Mouse (Mus musculus) MEL (cell line): ENCODE results near the gene Kl. TPM values are rescaled to one million over a fixed set of nuclear protein-coding genes. Genes with fewer than 3 reads are reported as not detected.

ENCODE experiments used
- DNase-seq: peaks from one replicate; pipeline ENCODE4 v3.0.0; 2011; ENCODE audit warnings: low read depth, low spot score
- H3K27ac ChIP-seq: 2 replicates; pipeline ENCODE4 v1.5.1; 2012; ENCODE audit warnings: low read depth, mild to moderate bottlenecking, control low read depth, low read length, moderate library complexity; ENCODE audit not compliant: control insufficient read depth
- H3K27me3 ChIP-seq, 2 experiments: fragments of 150-350 bp in 1 of 2; sonication (generic) in 1 of 2; 2 replicates each; pipeline ENCODE4 v1.6.1; 2012; ENCODE audit warnings: low read length in 2 of 2, mild to moderate bottlenecking in 2 of 2, improper control_type of control experiment in 1 of 2, moderate library complexity in 1 of 2; ENCODE audit not compliant: insufficient read depth in 2 of 2, control insufficient read depth in 1 of 2
- H3K36me3 ChIP-seq, 2 experiments: 2 replicates each; pipeline ENCODE4 v1.6.1; 2012 to 2014; ENCODE audit warnings: low read length in 2 of 2, improper control_type of control experiment in 1 of 2, inconsistent platforms in 1 of 2, mild to moderate bottlenecking in 1 of 2; ENCODE audit not compliant: insufficient read depth in 2 of 2, control insufficient read depth in 1 of 2
- H3K4me1 ChIP-seq, 2 experiments: fragments of 150-350 bp in 1 of 2; sonication (generic) in 1 of 2; 2 replicates each; pipeline ENCODE4 v1.6.1; 2012; ENCODE audit warnings: low read length in 2 of 2, improper control_type of control experiment in 1 of 2, mild to moderate bottlenecking in 1 of 2; ENCODE audit not compliant: insufficient read depth in 2 of 2, control insufficient read depth in 1 of 2
- H3K4me3 ChIP-seq, 2 experiments: fragments of 150-350 bp in 1 of 2; sonication (generic) in 1 of 2; 2 replicates each; pipeline ENCODE4 v1.5.1; 2012; ENCODE audit warnings: low read depth in 2 of 2, low read length in 2 of 2, mild to moderate bottlenecking in 2 of 2, moderate library complexity in 2 of 2, control low read depth in 1 of 2, improper control_type of control experiment in 1 of 2; ENCODE audit not compliant: control insufficient read depth in 1 of 2, insufficient read depth in 1 of 2
- H3K79me2 ChIP-seq: 2 replicates; pipeline ENCODE4 v1.6.1; 2012; ENCODE audit warnings: mild to moderate bottlenecking, low read length, moderate library complexity; ENCODE audit not compliant: control insufficient read depth, poor library complexity, insufficient read depth
- H3K9ac ChIP-seq: 2 replicates; pipeline ENCODE4 v1.6.1; 2012; ENCODE audit warnings: low read depth, mild to moderate bottlenecking, control low read depth, low read length, moderate library complexity; ENCODE audit not compliant: control insufficient read depth, poor library complexity, severe bottlenecking
- H3K9me3 ChIP-seq: fragments of 150-350 bp; sonication (generic); replicated peaks from 2 replicates; pipeline ENCODE4 v1.6.1; 2012; ENCODE audit warnings: mild to moderate bottlenecking, low read length, improper control_type of control experiment, moderate library complexity; ENCODE audit not compliant: insufficient read depth
- CTCF ChIP-seq, 3 experiments: IDR thresholded peaks in 2 of 3; conservative IDR thresholded peaks in 1 of 3; 2 replicates each; pipeline ENCODE4 v1.5.1; 2011 to 2012; ENCODE audit warnings: low read length in 3 of 3, low read depth in 2 of 3, mild to moderate bottlenecking in 2 of 3, improper control_type of control experiment in 1 of 3, inconsistent platforms in 1 of 3, mixed read lengths in 1 of 3, moderate library complexity in 1 of 3; ENCODE audit not compliant: control insufficient read depth in 1 of 3, insufficient read depth in 1 of 3, poor library complexity in 1 of 3, severe bottlenecking in 1 of 3
- E2F4 ChIP-seq: IDR thresholded peaks from 2 replicates; pipeline ENCODE4 v1.6.1; 2011; ENCODE audit warnings: low read depth, low read length, improper control_type of control experiment, borderline replicate concordance
- ELF1 ChIP-seq: IDR thresholded peaks from 2 replicates; pipeline ENCODE4 v1.6.1; 2014; ENCODE audit warnings: low read depth, mild to moderate bottlenecking, inconsistent platforms, low read length, improper control_type of control experiment, moderate library complexity
- EP300 ChIP-seq, 2 experiments: IDR thresholded peaks; 2 replicates each; pipeline ENCODE4 v1.6.1; 2011; ENCODE audit warnings: improper control_type of control experiment in 2 of 2, low read length in 2 of 2, low read depth in 1 of 2, mild to moderate bottlenecking in 1 of 2
- GABPA ChIP-seq: IDR thresholded peaks from 2 replicates; pipeline ENCODE4 v1.6.1; 2012; ENCODE audit warnings: low read depth, mild to moderate bottlenecking, inconsistent platforms, low read length, improper control_type of control experiment, moderate library complexity
- GATA1 ChIP-seq: IDR thresholded peaks from 2 replicates; pipeline ENCODE4 v1.6.1; 2011; ENCODE audit warnings: low read depth, low read length, improper control_type of control experiment
- HCFC1 ChIP-seq: IDR thresholded peaks from 2 replicates; pipeline ENCODE4 v1.6.1; 2012; ENCODE audit warnings: low read depth, mild to moderate bottlenecking, inconsistent platforms, low read length, improper control_type of control experiment, moderate library complexity
- MAFK ChIP-seq: IDR thresholded peaks from 2 replicates; pipeline ENCODE4 v1.6.1; 2011; ENCODE audit warnings: low read depth, mild to moderate bottlenecking, low read length, improper control_type of control experiment, borderline replicate concordance
- MAX ChIP-seq: IDR thresholded peaks from 2 replicates; pipeline ENCODE4 v1.6.1; 2011; ENCODE audit warnings: low read length, improper control_type of control experiment
- MAZ ChIP-seq: IDR thresholded peaks from 2 replicates; pipeline ENCODE4 v1.6.1; 2012; ENCODE audit warnings: low read depth, mild to moderate bottlenecking, inconsistent platforms, low read length, improper control_type of control experiment
- MEF2A ChIP-seq: IDR thresholded peaks from 2 replicates; pipeline ENCODE4 v1.6.1; 2014; ENCODE audit warnings: low read depth, mild to moderate bottlenecking, inconsistent platforms, low read length, improper control_type of control experiment; ENCODE audit not compliant: poor library complexity, insufficient replicate concordance, severe bottlenecking; ENCODE audit errors: extremely low read depth
- MYC ChIP-seq: IDR thresholded peaks from 2 replicates; pipeline ENCODE4 v1.6.1; 2011; ENCODE audit warnings: low read depth, mild to moderate bottlenecking, low read length, improper control_type of control experiment, moderate library complexity
- NELFE ChIP-seq: IDR thresholded peaks from 2 replicates; pipeline ENCODE4 v1.6.1; 2011; ENCODE audit warnings: low read depth, low read length, improper control_type of control experiment
- POLR2A ChIP-seq, 2 experiments: IDR thresholded peaks; 2 replicates each; pipeline ENCODE4 v1.6.1; 2011 to 2012; ENCODE audit warnings: low read length in 2 of 2, mild to moderate bottlenecking in 2 of 2, control low read depth in 1 of 2, improper control_type of control experiment in 1 of 2, low read depth in 1 of 2, moderate library complexity in 1 of 2; ENCODE audit not compliant: control insufficient read depth in 1 of 2, insufficient read depth in 1 of 2, poor library complexity in 1 of 2
- POLR2AphosphoS2 ChIP-seq: IDR thresholded peaks from 2 replicates; pipeline ENCODE4 v1.6.1; 2011; ENCODE audit warnings: low read length, improper control_type of control experiment
- POLR2AphosphoS5 ChIP-seq: IDR thresholded peaks from 2 replicates; pipeline ENCODE4 v1.6.1; 2012; ENCODE audit warnings: low read depth, borderline replicate concordance, mild to moderate bottlenecking, inconsistent platforms, low read length, moderate library complexity, mixed read lengths
- RAD21 ChIP-seq: IDR thresholded peaks from 2 replicates; pipeline ENCODE4 v1.6.1; 2011; ENCODE audit warnings: mild to moderate bottlenecking, low read depth, low read length, improper control_type of control experiment
- SIN3A ChIP-seq: IDR thresholded peaks from 2 replicates; pipeline ENCODE4 v1.6.1; 2012; ENCODE audit warnings: low read length, improper control_type of control experiment, inconsistent platforms
- SMC3 ChIP-seq: IDR thresholded peaks from 2 replicates; pipeline ENCODE4 v1.6.1; 2011; ENCODE audit warnings: low read depth, low read length, improper control_type of control experiment
- USF1 ChIP-seq: IDR thresholded peaks from 2 replicates; pipeline ENCODE4 v1.6.1; 2014; ENCODE audit warnings: low read depth, mild to moderate bottlenecking, inconsistent platforms, low read length, improper control_type of control experiment, moderate library complexity
- USF2 ChIP-seq, 2 experiments: IDR thresholded peaks; 2 replicates each; pipeline ENCODE4 v1.6.1; 2011 to 2012; ENCODE audit warnings: improper control_type of control experiment in 2 of 2, low read length in 2 of 2, borderline replicate concordance in 1 of 2, inconsistent platforms in 1 of 2, low read depth in 1 of 2, mild to moderate bottlenecking in 1 of 2; ENCODE audit not compliant: insufficient read depth in 1 of 2
- ZC3H11A ChIP-seq: IDR thresholded peaks from 2 replicates; pipeline ENCODE4 v1.6.1; 2012; ENCODE audit warnings: low read depth, mild to moderate bottlenecking, inconsistent platforms, low read length, improper control_type of control experiment
- ZKSCAN1 ChIP-seq: IDR thresholded peaks from 2 replicates; pipeline ENCODE4 v1.6.1; 2012; ENCODE audit warnings: low read depth, mild to moderate bottlenecking, inconsistent platforms, low read length, improper control_type of control experiment, moderate library complexity
- ZMIZ1 ChIP-seq: IDR thresholded peaks from 2 replicates; pipeline ENCODE4 v1.6.1; 2012; ENCODE audit warnings: low read depth, mild to moderate bottlenecking, inconsistent platforms, low read length, improper control_type of control experiment, moderate library complexity
- ZNF384 ChIP-seq: IDR thresholded peaks from 2 replicates; pipeline ENCODE4 v1.6.1; 2012; ENCODE audit warnings: low read depth, mild to moderate bottlenecking, inconsistent platforms, low read length, improper control_type of control experiment
- polyA plus RNA-seq, 2 experiments: library from polyadenylated mRNA; stranded (reverse) in 1 of 2; unstranded in 1 of 2; fragments of >175 nt in 1 of 2; fragments of >200 nt in 1 of 2; gene quantifications; 2 replicates each; pipeline versions ENCODE4 v1.2.1 to v1.2.4; 2012; ENCODE audit warnings: low replicate concordance in 2 of 2, low read depth in 1 of 2; ENCODE audit not compliant: insufficient read length in 2 of 2, insufficient read depth in 1 of 2, missing spikeins in 1 of 2
- total RNA-seq: library from RNA; depleted of rRNA; stranded (reverse); fragments of 300-350 nt; gene quantifications from 2 replicates; pipeline ENCODE4 v1.2.3, GENCODE M21; 2012

Kl gene
- total and polyA plus RNA-seq, 3 experiments, result not detected

DNA sequence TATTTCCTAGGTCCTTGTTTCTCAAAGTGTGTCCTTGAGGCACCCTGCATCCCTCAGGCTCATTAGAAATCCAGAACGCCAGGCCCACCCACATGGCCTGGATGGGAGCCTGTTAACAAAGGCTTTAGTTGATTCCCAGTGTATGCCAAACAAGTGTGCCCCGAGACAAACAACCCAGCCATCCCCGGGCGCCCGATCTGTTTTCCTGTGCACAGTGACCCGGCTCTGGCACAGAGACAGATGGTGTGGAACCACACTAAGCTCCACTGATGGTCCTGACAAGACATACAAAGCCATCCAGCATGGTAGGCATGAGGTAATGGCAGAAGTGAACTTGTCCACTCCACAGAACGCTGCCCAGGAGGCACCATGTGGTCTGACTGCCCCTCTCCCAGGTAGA is 85.5 kb downstream of the Kl start:
- Histone ChIP-seq H3K4me1 (no peaks in the 10 kb centered on the region), H3K36me3 (no peaks in the 10 kb centered on the region), H3K27me3 (no peaks in the 10 kb centered on the region), H3K9ac (no peak overlapping the region), H3K9me3 (no peaks in the 10 kb centered on the region), H3K79me2 (no peaks in the 10 kb centered on the region), H3K27ac (no peak overlapping the region), H3K4me3 (no peak overlapping the region)
- TF ChIP-seq SMC3 (no peak), GABPA (no peak), CTCF (IDR thresholded peaks at IDR 0.05 in 2 of 3, conservative IDR thresholded peaks at IDR 0.05 in 1 of 3; ENCODE audit: control insufficient read depth in 1 of 3, insufficient read depth in 1 of 3, low read depth in 2 of 3, low read length in 3 of 3, poor library complexity in 1 of 3, severe bottlenecking in 1 of 3) (no peak), SIN3A (no peak), ZNF384 (no peak), ELF1 (no peak), MAFK (no peak), MAZ (no peak), USF1 (no peak), USF2 (IDR thresholded peaks at IDR 0.05; ENCODE audit: borderline replicate concordance in 1 of 2, insufficient read depth in 1 of 2, low read depth in 1 of 2, low read length in 2 of 2) (no peak), MYC (no peak), POLR2AphosphoS2 (no peak), ZC3H11A (no peak), POLR2A (IDR thresholded peaks at IDR 0.05; ENCODE audit: control insufficient read depth in 1 of 2, insufficient read depth in 1 of 2, low read depth in 1 of 2, low read length in 2 of 2, poor library complexity in 1 of 2) (no peak), POLR2AphosphoS5 (no peak)
- no peak for DNase-seq

DNA sequence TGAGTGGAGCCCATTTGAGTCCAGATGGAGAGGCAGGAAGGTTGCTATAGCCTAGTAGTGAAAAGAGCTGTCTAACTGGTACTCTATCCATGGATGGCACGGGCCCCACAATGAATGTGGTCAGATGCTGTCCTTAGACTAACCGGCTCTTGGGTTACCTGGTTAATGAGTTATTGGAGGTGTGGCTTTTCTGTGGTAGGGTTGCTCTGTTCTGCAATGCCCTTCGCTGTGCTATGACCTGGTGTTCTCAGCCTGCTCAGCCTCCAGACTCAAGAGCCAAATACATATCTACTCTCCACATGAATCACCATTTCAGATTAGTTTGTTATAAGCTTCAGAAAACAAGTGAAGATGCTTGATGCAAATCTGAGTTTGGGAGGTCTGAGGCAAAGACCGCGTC is 90.5 kb downstream of the Kl start:
- H3K27me3 ChIP-seq, result no peaks in the 10 kb centered on the region
- TF ChIP-seq NELFE (no peak), MAZ (no peak), MAX (no peak), E2F4 (no peak), EP300 (IDR thresholded peaks at IDR 0.05; ENCODE audit: low read depth in 1 of 2, low read length in 2 of 2) (no peak), HCFC1 (no peak), GATA1 (no peak), MEF2A (no peak), ZKSCAN1 (no peak), SMC3 (no peak), RAD21 (no peak), ZMIZ1 (no peak), MYC (no peak)
- no peaks in the 10 kb centered on the region for H3K79me2 ChIP-seq
- no peaks in the 10 kb centered on the region for H3K9me3 ChIP-seq
- DNase-seq, result no peak
- H3K36me3 ChIP-seq, result no peaks in the 10 kb centered on the region
- H3K4me3 ChIP-seq, result no peak overlapping the region
- no peaks in the 10 kb centered on the region for H3K4me1 ChIP-seq
- H3K27ac ChIP-seq, result no peak overlapping the region
- H3K9ac ChIP-seq, result no peak overlapping the region
